Mouse (Mus musculus) hindbrain, embryonic 11.5 days (tissue): Measurements from ENCODE around the gene Gm11027. TPM values are rescaled to one million over a fixed set of nuclear protein-coding genes. Genes with fewer than 3 reads are reported as not detected.

Source experiments
- ATAC-seq: fragments of 200-750 bp; cut with Nextera tagmentation; 2 replicates; pipeline ENCODE4 v1.8.0; 2017; ENCODE audit warnings: mild to moderate bottlenecking, moderate TSS enrichment, moderate library complexity; ENCODE audit not compliant: low FRiP score
- DNase-seq: peaks from one replicate; pipeline ENCODE4 v3.0.0-alpha.2; 2015; ENCODE audit warnings: low spot score
- H3K27ac ChIP-seq: fragments of 300-500 bp; sonication (generic); 2 replicates; pipeline ENCODE4 v1.5.1; 2014; ENCODE audit warnings: mild to moderate bottlenecking, low read depth, low read length
- H3K27me3 ChIP-seq: fragments of 300-500 bp; sonication (generic); 2 replicates; pipeline ENCODE4 v1.6.1; 2014; ENCODE audit warnings: mild to moderate bottlenecking, low read length, moderate library complexity, mixed read lengths; ENCODE audit not compliant: control insufficient read depth, insufficient read depth
- H3K36me3 ChIP-seq: fragments of 300-500 bp; sonication (generic); 2 replicates; pipeline ENCODE4 v1.6.1; 2014; ENCODE audit warnings: mild to moderate bottlenecking, low read length, moderate library complexity, mixed read lengths; ENCODE audit not compliant: control insufficient read depth, insufficient read depth
- H3K4me1 ChIP-seq: fragments of 300-500 bp; sonication (generic); replicated peaks from 2 replicates; pipeline ENCODE4 v1.6.1; 2014; ENCODE audit warnings: low read length, mixed read lengths; ENCODE audit not compliant: control insufficient read depth, insufficient read depth
- H3K4me2 ChIP-seq: fragments of 300-500 bp; sonication (generic); replicated peaks from 2 replicates; pipeline ENCODE4 v1.6.1; 2014; ENCODE audit warnings: mild to moderate bottlenecking, low read depth, low read length
- H3K4me3 ChIP-seq: fragments of 300-500 bp; sonication (generic); 2 replicates; pipeline ENCODE4 v1.5.1; 2014; ENCODE audit warnings: low read depth, low read length
- H3K9ac ChIP-seq: fragments of 300-500 bp; sonication (generic); 2 replicates; pipeline ENCODE4 v1.6.1; 2014; ENCODE audit warnings: low read depth, low read length
- H3K9me3 ChIP-seq: fragments of 300-500 bp; sonication (generic); 2 replicates; pipeline ENCODE4 v1.6.1; 2016; ENCODE audit warnings: low read length; ENCODE audit not compliant: control insufficient read depth
- WGBS: fragments of 180-500 bp; shearing (Covaris S2); extraction: QIAGEN DNeasy Blood & Tissue Kit; methylation state at CpG from one replicate; pipeline ENCODE4 v1.1.7; 2014; 5-methylcytosine and 5-hydroxymethylcytosine counted together
- polyA plus RNA-seq: library from polyadenylated mRNA; unstranded; fragments of >200 nt; fragmentation: Nextera tagmentation; extraction: Ambion mirVana; gene quantifications from 2 replicates; pipeline ENCODE4 v1.2.1, GENCODE M21; 2014

Gm11027 gene
- polyA plus RNA-seq, 1 experiment from 2014 or later: not detected

DNA sequence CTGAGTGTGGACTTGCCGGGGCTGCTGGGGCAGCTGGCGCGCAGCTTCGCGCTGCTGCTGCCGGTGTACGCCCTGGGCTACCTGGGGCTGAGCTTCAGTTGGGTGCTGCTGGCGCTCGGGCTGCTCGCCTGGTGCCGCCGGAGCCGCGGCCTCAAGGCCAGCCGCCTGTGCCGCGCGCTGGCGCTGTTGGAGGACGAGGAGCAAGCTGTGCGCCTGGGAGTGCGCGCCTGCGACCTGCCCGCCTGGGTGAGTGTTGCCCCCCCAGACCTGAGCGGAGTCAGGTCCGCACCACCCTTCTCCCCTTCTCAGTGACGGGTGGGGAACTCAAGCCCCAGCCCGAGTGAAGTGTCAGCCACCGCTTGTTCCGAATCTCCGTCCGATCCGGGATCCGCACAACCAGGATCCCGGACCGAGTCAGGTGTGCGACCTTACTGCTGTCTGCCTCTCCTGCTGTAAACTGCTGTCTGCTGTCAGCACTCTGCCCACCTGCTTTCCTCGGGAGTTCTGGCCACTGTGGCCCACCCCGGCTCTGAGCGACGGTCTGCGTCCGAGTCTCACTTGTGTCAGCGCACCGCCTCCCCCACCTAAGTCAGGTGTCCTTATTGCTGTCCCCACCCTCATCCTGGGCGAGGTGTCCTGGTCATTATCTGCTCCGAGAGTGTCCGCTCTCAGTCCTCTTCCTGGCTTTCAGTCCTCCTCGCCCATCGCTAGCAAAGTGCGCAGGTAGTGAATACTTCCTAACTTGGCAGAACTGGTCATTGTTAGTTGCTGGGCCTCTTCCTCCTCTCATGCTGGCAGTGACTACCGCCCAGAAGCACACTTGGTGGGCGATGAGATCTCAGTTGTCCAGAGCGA lies 6.5 kb downstream of the Gm11027 start:
- Histone ChIP-seq H3K36me3 (no peaks in the 10 kb centered on the region), H3K4me2 (peak overlapping the region; percentile 95), H3K9me3 (no peaks in the 10 kb centered on the region), H3K4me3 (peak overlapping the region; percentile 97), H3K27me3 (no peaks in the 10 kb centered on the region), H3K4me1 (no peaks in the 10 kb centered on the region), H3K9ac (peak overlapping the region; percentile 88), H3K27ac (peak overlapping the region; percentile 97)
- ATAC-seq (no peak), DNase-seq (peak; percentile 41)
- WGBS: under 1% methylated on average over 51 of the region's 55 CpGs

DNA sequence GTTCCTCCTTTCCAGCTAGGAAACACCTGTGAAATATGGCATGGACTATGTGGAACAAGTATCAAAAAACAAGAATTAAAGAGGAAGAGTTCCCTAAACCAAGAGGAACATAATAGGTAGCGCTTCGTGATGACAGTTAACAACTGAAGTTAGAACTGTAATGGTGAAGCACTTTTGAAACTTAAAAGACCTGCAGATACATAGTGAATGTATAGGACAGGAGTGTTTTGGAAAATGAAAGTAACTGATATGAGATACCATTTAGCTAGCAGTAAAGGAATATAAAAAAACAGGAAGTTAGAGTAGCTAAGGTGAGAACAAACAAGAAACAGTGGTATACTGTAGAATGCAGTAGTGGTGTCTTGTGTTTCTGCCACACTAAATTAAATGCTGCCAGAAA lies 7.7 kb downstream of the Gm11027 start:
- Histone ChIP-seq H3K4me3 (no peak overlapping the region), H3K36me3 (no peaks in the 10 kb centered on the region), H3K4me2 (no peak overlapping the region), H3K27me3 (no peaks in the 10 kb centered on the region), H3K9ac (no peak overlapping the region), H3K9me3 (no peaks in the 10 kb centered on the region), H3K4me1 (no peaks in the 10 kb centered on the region), H3K27ac (no peak overlapping the region)
- ATAC-seq (no peak), DNase-seq (no peak)
- 93% methylated on average over 2 of the region's 2 CpGs for WGBS

DNA sequence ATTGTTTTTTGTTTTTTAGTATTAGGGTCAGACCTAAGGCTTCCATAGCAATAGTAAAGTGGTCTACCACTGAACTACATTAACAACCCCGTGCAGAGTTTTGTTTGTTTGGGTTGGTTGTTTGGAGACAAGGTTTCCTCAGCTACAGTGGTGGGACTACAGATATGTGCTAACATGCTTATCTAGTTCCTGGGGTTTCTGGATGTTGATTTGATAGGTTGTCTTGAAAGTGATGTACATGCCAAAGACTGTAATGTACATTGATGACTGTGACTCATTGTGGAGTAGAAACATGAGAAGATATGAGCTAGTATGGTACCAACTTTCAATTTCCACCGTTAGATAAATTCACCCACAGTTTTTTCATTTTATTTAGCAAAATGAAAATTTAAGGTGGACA lies 8.3 kb downstream of the Gm11027 start:
- Histone ChIP-seq H3K4me3 (no peak overlapping the region), H3K27me3 (no peaks in the 10 kb centered on the region), H3K9me3 (no peaks in the 10 kb centered on the region), H3K9ac (no peak overlapping the region), H3K4me1 (no peaks in the 10 kb centered on the region), H3K27ac (no peak overlapping the region), H3K36me3 (no peaks in the 10 kb centered on the region), H3K4me2 (no peak overlapping the region)
- no peak for ATAC-seq
- 88% methylated on average over 2 of the region's 2 CpGs for WGBS
- DNase-seq: no peak

DNA sequence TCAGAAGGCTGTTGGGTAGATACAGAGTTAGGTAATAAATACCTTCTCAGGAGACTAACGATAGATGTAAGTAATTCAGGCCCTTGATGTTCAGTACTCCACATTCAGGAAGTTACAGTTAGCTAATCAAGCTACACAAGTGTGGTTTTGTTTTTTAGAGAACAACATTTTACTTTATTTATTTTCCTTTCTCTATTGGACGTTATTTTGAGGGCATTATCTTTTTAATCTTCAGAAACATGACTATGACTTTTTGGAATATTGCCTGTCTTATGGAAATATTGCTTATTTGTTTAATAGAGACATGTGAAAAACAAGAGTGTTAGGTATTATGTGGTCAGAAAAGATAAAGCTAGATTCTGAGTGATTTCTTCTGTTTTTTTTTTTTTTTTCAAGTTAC lies 18.0 kb downstream of the Gm11027 start:
- Histone ChIP-seq H3K36me3 (no peaks in the 10 kb centered on the region), H3K9me3 (no peaks in the 10 kb centered on the region)
- WGBS: 86% methylated on average over 2 of the region's 2 CpGs

DNA sequence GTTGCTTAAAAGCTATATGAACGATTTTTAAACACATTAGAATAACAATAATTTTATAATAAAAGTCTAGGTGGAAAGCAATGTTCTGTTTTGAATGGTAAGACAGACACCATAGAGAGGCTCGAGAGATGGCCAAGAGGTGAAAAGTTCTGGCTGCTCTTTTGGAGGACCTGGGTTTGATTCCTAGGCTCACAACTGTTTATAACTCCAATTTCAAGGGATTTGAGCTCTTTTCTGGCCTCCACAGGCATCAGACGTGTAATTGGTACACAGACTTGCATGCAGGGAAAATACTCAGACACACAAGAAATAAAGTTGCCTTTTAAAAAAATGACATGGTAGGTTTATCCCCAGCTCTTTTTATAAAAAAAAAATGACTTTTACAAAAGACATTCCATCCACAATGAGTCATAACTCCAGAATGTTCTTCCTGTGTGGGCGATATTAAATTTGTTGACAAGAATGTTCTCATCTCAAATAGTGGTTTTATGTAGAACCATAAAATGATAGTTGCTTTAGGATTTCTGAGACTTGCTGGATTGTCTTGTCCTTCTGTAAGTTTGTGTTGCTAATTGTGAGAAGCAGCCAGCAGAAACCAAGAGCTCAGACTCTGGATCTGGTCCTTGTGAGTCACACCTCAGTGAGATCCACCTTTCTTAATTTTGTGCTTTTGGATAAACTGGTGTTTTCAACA lies 18.6 kb downstream of the Gm11027 start:
- no peak overlapping the region for H3K4me3 ChIP-seq
- H3K27me3 ChIP-seq: no peaks in the 10 kb centered on the region
- H3K9ac ChIP-seq: no peak overlapping the region
- H3K4me2 ChIP-seq: no peak overlapping the region
- DNase-seq (no peak), ATAC-seq (no peak)
- H3K4me1 ChIP-seq: no peaks in the 10 kb centered on the region
- no peak overlapping the region for H3K27ac ChIP-seq
- H3K9me3 ChIP-seq: no peaks in the 10 kb centered on the region
- 84% methylated on average over 4 of the region's 4 CpGs for WGBS
- no peaks in the 10 kb centered on the region for H3K36me3 ChIP-seq

More for the DNA sequence above, 18.0 kb downstream of the Gm11027 start:
- Histone ChIP-seq H3K9ac (no peak overlapping the region), H3K4me3 (no peak overlapping the region), H3K4me1 (no peaks in the 10 kb centered on the region), H3K27ac (no peak overlapping the region), H3K27me3 (no peaks in the 10 kb centered on the region), H3K4me2 (no peak overlapping the region)
- DNase-seq (no peak), ATAC-seq (no peak)

DNA sequence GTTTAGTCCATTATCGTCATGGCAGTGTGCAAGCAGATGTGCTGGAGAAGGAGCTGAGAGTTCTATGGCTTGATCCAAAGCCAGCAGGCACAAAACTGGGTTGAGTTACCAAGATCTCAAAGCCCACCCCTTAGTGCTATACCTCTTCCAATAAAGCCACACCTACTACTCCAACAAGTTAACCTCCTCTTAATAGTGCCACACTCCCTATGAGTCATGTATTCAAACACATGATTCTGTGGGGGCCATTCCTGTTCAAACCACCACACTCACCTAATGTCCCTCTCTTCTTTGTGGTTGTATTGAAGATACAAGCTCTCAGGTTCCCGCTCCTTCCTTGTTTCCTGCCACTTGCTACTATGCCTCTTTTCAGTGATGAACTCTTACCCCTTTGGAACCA lies 24.7 kb downstream of the Gm11027 start:
- no peaks in the 10 kb centered on the region for H3K9me3 ChIP-seq
- no peaks in the 10 kb centered on the region for H3K36me3 ChIP-seq
- H3K4me1 ChIP-seq: no peaks in the 10 kb centered on the region
- no peak for DNase-seq
- no peak overlapping the region for H3K4me3 ChIP-seq
- no peak overlapping the region for H3K9ac ChIP-seq
- H3K4me2 ChIP-seq: no peak overlapping the region
- ATAC-seq: no peak
- H3K27ac ChIP-seq: no peak overlapping the region
- WGBS: 91% methylated on average over 2 of the region's 2 CpGs
- no peaks in the 10 kb centered on the region for H3K27me3 ChIP-seq

DNA sequence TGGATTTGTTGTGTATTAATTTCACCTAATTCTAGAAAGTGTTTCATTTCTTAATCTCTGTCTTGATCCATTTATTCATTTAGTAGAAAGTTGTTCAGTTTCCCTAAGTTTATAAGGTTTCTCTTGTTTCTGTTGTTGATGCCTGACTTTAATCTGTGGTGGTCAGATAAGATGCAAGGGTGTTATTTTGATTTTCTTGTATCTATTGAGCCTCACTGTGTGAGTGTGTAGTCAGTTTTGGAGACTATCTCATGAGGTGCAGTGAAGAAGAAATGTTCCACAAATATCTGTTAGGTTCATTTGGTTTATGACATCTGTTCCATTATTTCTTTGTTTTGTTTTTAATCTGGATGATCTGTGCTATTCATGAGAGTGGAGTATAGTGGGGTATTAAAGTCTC lies 27.0 kb downstream of the Gm11027 start:
- Histone ChIP-seq H3K4me3 (no peak overlapping the region), H3K27me3 (no peaks in the 10 kb centered on the region), H3K4me2 (no peak overlapping the region), H3K36me3 (no peaks in the 10 kb centered on the region), H3K9me3 (no peaks in the 10 kb centered on the region), H3K9ac (no peak overlapping the region), H3K27ac (no peak overlapping the region), H3K4me1 (no peaks in the 10 kb centered on the region)
- no peak for DNase-seq
- no peak for ATAC-seq

DNA sequence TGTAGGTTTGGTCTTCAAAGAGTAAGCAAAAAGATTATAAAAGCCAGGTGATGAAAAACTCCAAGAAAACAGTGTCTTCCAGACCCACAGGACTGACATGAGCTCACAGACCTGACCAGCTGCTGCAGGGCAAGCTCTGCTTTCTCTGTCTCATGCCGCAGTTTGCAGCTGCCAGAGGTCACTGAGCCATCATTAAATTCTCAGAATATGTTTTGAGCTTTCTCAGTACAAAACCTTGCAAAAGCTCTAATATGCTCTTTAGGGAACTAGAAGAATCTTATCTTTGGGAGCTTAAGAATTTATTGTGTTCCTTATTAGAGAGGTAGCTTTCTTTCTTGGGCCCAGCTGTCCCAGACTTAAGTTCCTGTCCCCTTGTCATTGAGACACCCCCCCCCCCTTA lies 30.9 kb downstream of the Gm11027 start:
- no peak overlapping the region for H3K4me3 ChIP-seq
- no peaks in the 10 kb centered on the region for H3K4me1 ChIP-seq
- no peak overlapping the region for H3K9ac ChIP-seq
- DNase-seq (no peak), ATAC-seq (no peak)
- H3K27me3 ChIP-seq: no peaks in the 10 kb centered on the region
- H3K9me3 ChIP-seq: no peaks in the 10 kb centered on the region
- no peaks in the 10 kb centered on the region for H3K36me3 ChIP-seq
- no peak overlapping the region for H3K4me2 ChIP-seq
- H3K27ac ChIP-seq: no peak overlapping the region
- 76% methylated on average over 1 of the region's 1 CpGs for WGBS

DNA sequence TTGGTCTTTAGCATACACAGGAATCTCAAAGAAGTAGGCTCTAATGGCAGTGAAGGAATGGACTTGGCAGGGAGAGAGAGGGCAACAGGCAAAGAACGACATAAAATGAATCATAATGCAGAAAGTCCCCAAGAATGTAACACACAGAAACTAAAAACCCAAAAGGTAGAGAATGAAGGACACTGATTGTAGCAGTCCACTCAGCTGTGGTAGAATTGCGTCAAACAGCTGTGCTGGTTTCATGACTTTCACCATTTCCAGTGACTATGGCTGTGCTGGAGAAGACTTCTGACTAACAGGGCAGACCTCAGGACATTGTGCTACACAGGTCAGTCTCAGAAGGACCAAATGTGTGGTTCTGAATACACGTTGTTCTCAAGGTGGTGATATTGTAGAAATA lies 32.7 kb downstream of the Gm11027 start:
- no peak overlapping the region for H3K27ac ChIP-seq
- no peak overlapping the region for H3K9ac ChIP-seq
- H3K4me2 ChIP-seq: no peak overlapping the region
- no peak overlapping the region for H3K4me3 ChIP-seq
- 88% methylated on average over 3 of the region's 3 CpGs for WGBS
- no peaks in the 10 kb centered on the region for H3K9me3 ChIP-seq
- no peaks in the 10 kb centered on the region for H3K27me3 ChIP-seq
- no peak for DNase-seq
- no peaks in the 10 kb centered on the region for H3K4me1 ChIP-seq
- no peaks in the 10 kb centered on the region for H3K36me3 ChIP-seq
- ATAC-seq: no peak
